Mouse (Mus musculus): ENCODE data around the gene Cacna2d4. TPM values are rescaled to one million over a fixed set of nuclear protein-coding genes. Genes with fewer than 3 reads are reported as not detected.

The Cacna2d4 gene
- not detected in 2 replicates for polyA plus RNA-seq (2012)

- TF ChIP-seq GATA1 (IDR thresholded peaks at IDR 0.05; ENCODE audit: low read length), result no peak
Measured at GRCm38 (mm10) chr6:119236241-119236640, at the start of gene Cacna2d4. Cacna2d4 (plus strand) TSS chr6:119236526.

GRCm38 (mm10) chr6:119186658-119187057, 49.7 kb upstream of the Cacna2d4 start:
- TF ChIP-seq GATA1 (IDR thresholded peaks at IDR 0.05; ENCODE audit: low read length), result no peak

GRCm38 (mm10) chr6:119187631-119188030, 48.7 kb upstream of the Cacna2d4 start:
- TF ChIP-seq GATA1 (IDR thresholded peaks at IDR 0.05; ENCODE audit: low read length), result no peak

GRCm38 (mm10) chr6:119191478-119191877, 44.8 kb upstream of the Cacna2d4 start:
- no peak for TF ChIP-seq GATA1 (IDR thresholded peaks at IDR 0.05; ENCODE audit: low read length)

GRCm38 (mm10) chr6:119193571-119194154, 42.7 kb upstream of the Cacna2d4 start:
- no peak for TF ChIP-seq GATA1 (IDR thresholded peaks at IDR 0.05; ENCODE audit: low read length)

GRCm38 (mm10) chr6:119194161-119194560, 42.2 kb upstream of the Cacna2d4 start:
- no peak for TF ChIP-seq GATA1 (IDR thresholded peaks at IDR 0.05; ENCODE audit: low read length)

GRCm38 (mm10) chr6:119194601-119195000, 41.7 kb upstream of the Cacna2d4 start:
- no peak for TF ChIP-seq GATA1 (IDR thresholded peaks at IDR 0.05; ENCODE audit: low read length)

- TF ChIP-seq GATA1 (IDR thresholded peaks at IDR 0.05; ENCODE audit: low read length), result no peak
Measured at GRCm38 (mm10) chr6:119196382-119197305, 39.7 kb upstream of the Cacna2d4 start, which contains the start of gene Cacna1c. Cacna1c (minus strand) TSS chr6:119196418.

GRCm38 (mm10) chr6:119198534-119199273, 37.6 kb upstream of the Cacna2d4 start:
- TF ChIP-seq GATA1 (IDR thresholded peaks at IDR 0.05; ENCODE audit: low read length), result no peak

- no peak for TF ChIP-seq GATA1 (IDR thresholded peaks at IDR 0.05; ENCODE audit: low read length)
Measured at GRCm38 (mm10) chr6:119199274-119199879, 36.9 kb upstream of the Cacna2d4 start.

GRCm38 (mm10) chr6:119200362-119200761, 36.0 kb upstream of the Cacna2d4 start:
- TF ChIP-seq GATA1 (IDR thresholded peaks at IDR 0.05; ENCODE audit: low read length), result no peak

- no peak for TF ChIP-seq GATA1 (IDR thresholded peaks at IDR 0.05; ENCODE audit: low read length)
Measured at GRCm38 (mm10) chr6:119201575-119201974, 34.8 kb upstream of the Cacna2d4 start.

GRCm38 (mm10) chr6:119204286-119204685, 32.0 kb upstream of the Cacna2d4 start:
- no peak for TF ChIP-seq GATA1 (IDR thresholded peaks at IDR 0.05; ENCODE audit: low read length)

- TF ChIP-seq GATA1 (IDR thresholded peaks at IDR 0.05; ENCODE audit: low read length), result no peak
Measured at GRCm38 (mm10) chr6:119204915-119205314, 31.4 kb upstream of the Cacna2d4 start.

GRCm38 (mm10) chr6:119213375-119213774, 23.0 kb upstream of the Cacna2d4 start:
- no peak for TF ChIP-seq GATA1 (IDR thresholded peaks at IDR 0.05; ENCODE audit: low read length)
